Mouse (Mus musculus) embryonic facial prominence, embryonic 10.5 days (tissue): ENCODE data around the gene Kcnk10. TPM values are rescaled to one million over a fixed set of nuclear protein-coding genes. Genes with fewer than 3 reads are reported as not detected.

Experiments
- DNase-seq: peaks from one replicate; pipeline ENCODE4 v3.0.0-alpha.2; 2017; ENCODE audit warnings: low spot score
- H3K27ac ChIP-seq: fragments of 300-500 bp; sonication (generic); replicated peaks from 2 replicates; pipeline ENCODE4 v1.5.1; 2016; ENCODE audit warnings: mild to moderate bottlenecking
- H3K27me3 ChIP-seq: fragments of 300-500 bp; sonication (generic); replicated peaks from 2 replicates; pipeline ENCODE4 v1.6.1; 2016; ENCODE audit warnings: low read depth, mild to moderate bottlenecking; ENCODE audit not compliant: poor library complexity, severe bottlenecking
- H3K36me3 ChIP-seq: fragments of 300-500 bp; sonication (generic); replicated peaks from 2 replicates; pipeline ENCODE4 v1.6.1; 2016; ENCODE audit warnings: mild to moderate bottlenecking, moderate library complexity
- H3K4me1 ChIP-seq: fragments of 300-500 bp; sonication (generic); 2 replicates; pipeline ENCODE4 v1.6.1; 2016
- H3K4me3 ChIP-seq: fragments of 300-500 bp; sonication (generic); 2 replicates; pipeline ENCODE4 v1.5.1; 2016; ENCODE audit warnings: mild to moderate bottlenecking, moderate library complexity
- H3K9me3 ChIP-seq: fragments of 300-500 bp; sonication (generic); 2 replicates; pipeline ENCODE4 v1.6.1; 2016; ENCODE audit warnings: mild to moderate bottlenecking
- WGBS: fragments of 180-500 bp; shearing (Covaris S2); methylation state at CpG from one replicate; pipeline ENCODE4 v1.1.7; 2016; 5-methylcytosine and 5-hydroxymethylcytosine counted together
- polyA plus RNA-seq: library from polyadenylated mRNA; unstranded; fragments of >200 nt; fragmentation: Nextera tagmentation; extraction: Ambion mirVana; gene quantifications from 2 replicates; pipeline ENCODE4 v1.2.1, GENCODE M21; 2016

The Kcnk10 gene
- polyA plus RNA-seq, 1 experiment from 2014 or later = 4.3 TPM

GRCm38 (mm10) chr12:98591016-98591415 is 12.9 kb upstream of the Kcnk10 start:
- H3K36me3 ChIP-seq = no peaks in the 10 kb centered on the region
- H3K4me3 ChIP-seq = no peak overlapping the region
- no peak overlapping the region for H3K27ac ChIP-seq
- H3K27me3 ChIP-seq = no peaks in the 10 kb centered on the region
- no peaks in the 10 kb centered on the region for H3K4me1 ChIP-seq
- no peak for DNase-seq
- WGBS = 81% methylated on average over 2 of the region's 2 CpGs
- peaks cover 8% of the 10 kb centered on the region; the same call in 1 of the 2 replicates for H3K9me3 ChIP-seq

- WGBS = 72% methylated on average over 6 of the region's 6 CpGs
- no peak for DNase-seq
- H3K36me3 ChIP-seq = no peaks in the 10 kb centered on the region
- peaks cover 8% of the 10 kb centered on the region; the same call in 1 of the 2 replicates for H3K9me3 ChIP-seq
- H3K4me3 ChIP-seq = no peak overlapping the region
- no peak overlapping the region for H3K27ac ChIP-seq
- H3K4me1 ChIP-seq = no peaks in the 10 kb centered on the region
- no peaks in the 10 kb centered on the region for H3K27me3 ChIP-seq
These were observed 10.5 kb upstream of the Kcnk10 start for GRCm38 (mm10) chr12:98588573-98588972.

- Histone ChIP-seq H3K9me3 (no peaks in the 10 kb centered on the region), H3K27ac (no peak overlapping the region), H3K36me3 (no peaks in the 10 kb centered on the region), H3K4me3 (no peak overlapping the region), H3K4me1 (no peaks in the 10 kb centered on the region), H3K27me3 (no peaks in the 10 kb centered on the region)
- 43% methylated on average over 3 of the region's 3 CpGs for WGBS
- no peak for DNase-seq
These were observed 7.2 kb upstream of the Kcnk10 start for GRCm38 (mm10) chr12:98585302-98585701.

GRCm38 (mm10) chr12:98575942-98576550 is 2.1 kb downstream of the Kcnk10 start:
- H3K36me3 ChIP-seq = no peaks in the 10 kb centered on the region
- peaks cover 84% of the 10 kb centered on the region for H3K27me3 ChIP-seq
- no peak overlapping the region for H3K27ac ChIP-seq
- DNase-seq = no peak
- 67% methylated on average over 8 of the region's 8 CpGs for WGBS
- H3K9me3 ChIP-seq = no peaks in the 10 kb centered on the region
- peaks cover 36% of the 10 kb centered on the region for H3K4me1 ChIP-seq
- H3K4me3 ChIP-seq = no peak overlapping the region

GRCm38 (mm10) chr12:98575195-98575887 is 2.8 kb downstream of the Kcnk10 start:
- peaks cover 91% of the 10 kb centered on the region for H3K27me3 ChIP-seq
- DNase-seq = no peak
- H3K4me1 ChIP-seq = peaks cover 36% of the 10 kb centered on the region
- no peaks in the 10 kb centered on the region for H3K36me3 ChIP-seq
- peak overlapping the region; percentile 75 for H3K27ac ChIP-seq
- whole genome bisulfite sequencing = 7% methylated on average over 17 of the region's 17 CpGs
- peak overlapping the region; percentile 77 for H3K4me3 ChIP-seq
- no peaks in the 10 kb centered on the region for H3K9me3 ChIP-seq

- peak; percentile 76 for DNase-seq
- H3K27me3 ChIP-seq = peaks cover 93% of the 10 kb centered on the region
- H3K4me3 ChIP-seq = peak overlapping the region; percentile 77
- H3K27ac ChIP-seq = peak overlapping the region; percentile 75
- no peaks in the 10 kb centered on the region for H3K36me3 ChIP-seq
- H3K9me3 ChIP-seq = no peaks in the 10 kb centered on the region
- WGBS = under 1% methylated on average over 83 of the region's 84 CpGs
- peaks cover 36% of the 10 kb centered on the region for H3K4me1 ChIP-seq
These were observed 3.5 kb downstream of the Kcnk10 start for GRCm38 (mm10) chr12:98574353-98575194.

GRCm38 (mm10) chr12:98573317-98574270 is 4.5 kb downstream of the Kcnk10 start:
- DNase-seq = peak; percentile 42
- H3K27ac ChIP-seq = peak overlapping the region; percentile 75
- peaks cover 85% of the 10 kb centered on the region for H3K27me3 ChIP-seq
- peaks cover 36% of the 10 kb centered on the region for H3K4me1 ChIP-seq
- no peaks in the 10 kb centered on the region for H3K36me3 ChIP-seq
- no peaks in the 10 kb centered on the region for H3K9me3 ChIP-seq
- WGBS = 17% methylated on average over 25 of the region's 25 CpGs
- H3K4me3 ChIP-seq = peak overlapping the region; percentile 77

GRCm38 (mm10) chr12:98571896-98572680 is 6.0 kb downstream of the Kcnk10 start:
- peak overlapping the region; percentile 77; the same call in 1 of the 2 replicates for H3K4me3 ChIP-seq
- no peaks in the 10 kb centered on the region for H3K36me3 ChIP-seq
- H3K27ac ChIP-seq = no peak overlapping the region
- no peak for DNase-seq
- WGBS = 45% methylated on average over 8 of the region's 8 CpGs
- no peaks in the 10 kb centered on the region for H3K9me3 ChIP-seq
- peaks cover 70% of the 10 kb centered on the region for H3K27me3 ChIP-seq
- H3K4me1 ChIP-seq = peaks cover 23% of the 10 kb centered on the region

- no peak for DNase-seq
- H3K36me3 ChIP-seq = no peaks in the 10 kb centered on the region
- peaks cover 19% of the 10 kb centered on the region for H3K4me1 ChIP-seq
- 86% methylated on average over 6 of the region's 6 CpGs for WGBS
- H3K27me3 ChIP-seq = peaks cover 43% of the 10 kb centered on the region
- no peak overlapping the region for H3K4me3 ChIP-seq
- H3K9me3 ChIP-seq = no peaks in the 10 kb centered on the region
- H3K27ac ChIP-seq = no peak overlapping the region
These were observed 8.7 kb downstream of the Kcnk10 start for GRCm38 (mm10) chr12:98569380-98569779.

- Histone ChIP-seq H3K9me3 (no peaks in the 10 kb centered on the region), H3K4me3 (no peak overlapping the region), H3K36me3 (no peaks in the 10 kb centered on the region), H3K4me1 (peaks cover 18% of the 10 kb centered on the region; the same call in 1 of the 2 replicates), H3K27ac (no peak overlapping the region), H3K27me3 (peaks cover 28% of the 10 kb centered on the region)
- 90% methylated on average over 6 of the region's 6 CpGs for WGBS
- DNase-seq = no peak
These were observed 10.2 kb downstream of the Kcnk10 start for GRCm38 (mm10) chr12:98567877-98568276.

GRCm38 (mm10) chr12:98564383-98564782 is 13.7 kb downstream of the Kcnk10 start:
- Histone ChIP-seq H3K27ac (peak overlapping the region; percentile 48; the same call in 1 of the 2 replicates), H3K4me1 (peaks cover 13% of the 10 kb centered on the region; the same call in 1 of the 2 replicates), H3K27me3 (no peaks in the 10 kb centered on the region), H3K4me3 (no peak overlapping the region), H3K36me3 (no peaks in the 10 kb centered on the region), H3K9me3 (no peaks in the 10 kb centered on the region)
- WGBS = 64% methylated on average over 3 of the region's 3 CpGs
- no peak for DNase-seq
